Mouse (Mus musculus): ENCODE results near the gene Gigyf1. TPM values are rescaled to one million over a fixed set of nuclear protein-coding genes. Genes with fewer than 3 reads are reported as not detected.

The Gigyf1 gene
- polyA plus RNA-seq, 1 experiment from 2014 or later, result 4.0 TPM

GRCm38 (mm10) chr5:137485071-137485850 lies 33.1 kb upstream of the Gigyf1 start:
- Histone ChIP-seq H3K4me1 (ENCODE audit: insufficient read depth) (no peaks in the 10 kb centered on the region; the same call in 1 of the 2 replicates), H3K4me2 (ENCODE audit: low read depth, low read length) (peak overlapping the region; percentile 68), H3K9me3 (ENCODE audit: low read length) (no peaks in the 10 kb centered on the region), H3K27ac (ENCODE audit: low read depth) (no peak overlapping the region), H3K9ac (replicated peaks) (peak overlapping the region; percentile 23; the same call in 1 of the 2 replicates), H3K27me3 (ENCODE audit: insufficient read depth, low read length) (0 out of 2 replicates have a peak, but pooled peaks cover 13% of the 10 kb centered on the region), H3K4me3 (ENCODE audit: low read depth, low read length) (peak overlapping the region; percentile 44), H3K36me3 (replicated peaks; ENCODE audit: insufficient read depth, low read length) (no peaks in the 10 kb centered on the region)
- ATAC-seq (no peak), DNase-seq (peak; percentile 20)
- TF ChIP-seq EP300 (IDR thresholded peaks at IDR 0.05; ENCODE audit: low read depth) (no peak), CTCF (IDR thresholded peaks at IDR 0.05; ENCODE audit: low read depth) (no peak)
- 20% methylated on average over 28 of the region's 30 CpGs for WGBS (ENCODE audit: insufficient replicate concordance)

DNA sequence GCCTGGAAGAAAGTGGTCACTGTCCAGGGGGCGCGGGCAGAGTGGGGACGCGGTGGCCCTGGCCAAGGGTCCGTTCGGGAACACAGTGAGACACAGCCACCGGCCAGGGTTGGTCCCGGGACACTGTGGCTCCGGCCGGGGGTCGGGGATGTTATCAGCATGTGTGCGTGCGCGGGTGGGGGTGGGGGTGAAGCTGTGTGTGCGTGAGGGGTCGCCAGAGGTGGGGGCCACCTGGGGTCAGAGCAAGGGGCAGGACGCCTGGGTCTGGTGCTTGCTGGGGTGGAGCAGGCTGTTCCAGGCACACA lies 32.5 kb upstream of the Gigyf1 start:
- Histone ChIP-seq H3K9me3 (ENCODE audit: low read length) (no peaks in the 10 kb centered on the region), H3K27ac (ENCODE audit: low read depth) (no peak overlapping the region), H3K27me3 (ENCODE audit: insufficient read depth, low read length) (0 out of 2 replicates have a peak, but pooled peaks cover 13% of the 10 kb centered on the region), H3K36me3 (replicated peaks; ENCODE audit: insufficient read depth, low read length) (no peaks in the 10 kb centered on the region), H3K4me2 (ENCODE audit: low read depth, low read length) (peak overlapping the region; percentile 68), H3K4me3 (ENCODE audit: low read depth, low read length) (peak overlapping the region; percentile 44), H3K4me1 (ENCODE audit: insufficient read depth) (no peaks in the 10 kb centered on the region; the same call in 1 of the 2 replicates), H3K9ac (replicated peaks) (0 out of 2 replicates have a peak overlapping the region, but pooled peaks have one; percentile 23)
- 10% methylated on average over 17 of the region's 17 CpGs for WGBS (ENCODE audit: insufficient replicate concordance)
- no peak for TF ChIP-seq CTCF (IDR thresholded peaks at IDR 0.05; ENCODE audit: low read depth)
- TF ChIP-seq EP300 (IDR thresholded peaks at IDR 0.05; ENCODE audit: low read depth), result no peak
- ATAC-seq (no peak), DNase-seq (peak; percentile 15)

- no peak overlapping the region for H3K27ac ChIP-seq (ENCODE audit: low read depth)
- H3K4me3 ChIP-seq (ENCODE audit: low read depth, low read length), result no peak overlapping the region
- 87% methylated on average over 7 of the region's 7 CpGs for WGBS (ENCODE audit: insufficient replicate concordance)
- no peak overlapping the region for H3K9ac ChIP-seq (replicated peaks)
- no peak overlapping the region for H3K4me2 ChIP-seq (ENCODE audit: low read depth, low read length)
- no peak for ATAC-seq
- DNase-seq, result no peak
- TF ChIP-seq EP300 (IDR thresholded peaks at IDR 0.05; ENCODE audit: low read depth), result no peak
- TF ChIP-seq CTCF (IDR thresholded peaks at IDR 0.05; ENCODE audit: low read depth), result peak; percentile 44
- no peaks in the 10 kb centered on the region for H3K36me3 ChIP-seq (replicated peaks; ENCODE audit: insufficient read depth, low read length)
- no peaks in the 10 kb centered on the region for H3K4me1 ChIP-seq (ENCODE audit: insufficient read depth)
- no peaks in the 10 kb centered on the region for H3K9me3 ChIP-seq (ENCODE audit: low read length)
- H3K27me3 ChIP-seq (ENCODE audit: insufficient read depth, low read length), result 0 out of 2 replicates have a peak, but pooled peaks cover 13% of the 10 kb centered on the region
Observed at GRCm38 (mm10) chr5:137487616-137488015, 30.7 kb upstream of the Gigyf1 start.

DNA sequence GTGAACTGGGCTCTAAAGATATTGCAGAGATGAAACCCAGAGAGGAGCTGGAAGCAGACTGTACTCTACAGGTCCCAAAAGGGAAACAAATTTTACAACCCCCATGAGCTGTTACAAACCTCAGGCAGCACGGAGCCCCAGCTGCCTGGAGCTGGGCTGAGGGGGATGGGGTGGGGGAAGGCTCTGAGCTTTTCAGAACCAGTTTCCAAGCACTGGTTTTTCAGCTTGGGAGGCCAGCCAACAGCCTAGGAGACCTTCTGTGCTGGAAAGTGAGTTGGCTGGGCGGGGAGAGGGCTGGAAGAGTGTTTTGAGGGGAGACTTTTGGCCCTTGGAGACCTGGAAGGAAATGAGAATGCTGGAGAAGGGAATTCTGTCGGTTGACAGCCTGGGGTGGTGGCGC lies 26.8 kb upstream of the Gigyf1 start:
- WGBS (ENCODE audit: insufficient replicate concordance), result 50% methylated on average over 4 of the region's 4 CpGs
- no peaks in the 10 kb centered on the region for H3K36me3 ChIP-seq (replicated peaks; ENCODE audit: insufficient read depth, low read length)
- H3K4me2 ChIP-seq (ENCODE audit: low read depth, low read length), result no peak overlapping the region
- no peak for DNase-seq
- no peak overlapping the region for H3K4me3 ChIP-seq (ENCODE audit: low read depth, low read length)
- ATAC-seq, result no peak
- TF ChIP-seq EP300 (IDR thresholded peaks at IDR 0.05; ENCODE audit: low read depth) (no peak), CTCF (IDR thresholded peaks at IDR 0.05; ENCODE audit: low read depth) (no peak)
- H3K9ac ChIP-seq (replicated peaks), result no peak overlapping the region
- no peaks in the 10 kb centered on the region for H3K27me3 ChIP-seq (ENCODE audit: insufficient read depth, low read length)
- H3K4me1 ChIP-seq (ENCODE audit: insufficient read depth), result peaks cover 3% of the 10 kb centered on the region; the same call in 1 of the 2 replicates
- no peaks in the 10 kb centered on the region for H3K9me3 ChIP-seq (ENCODE audit: low read length)
- H3K27ac ChIP-seq (ENCODE audit: low read depth), result no peak overlapping the region

DNA sequence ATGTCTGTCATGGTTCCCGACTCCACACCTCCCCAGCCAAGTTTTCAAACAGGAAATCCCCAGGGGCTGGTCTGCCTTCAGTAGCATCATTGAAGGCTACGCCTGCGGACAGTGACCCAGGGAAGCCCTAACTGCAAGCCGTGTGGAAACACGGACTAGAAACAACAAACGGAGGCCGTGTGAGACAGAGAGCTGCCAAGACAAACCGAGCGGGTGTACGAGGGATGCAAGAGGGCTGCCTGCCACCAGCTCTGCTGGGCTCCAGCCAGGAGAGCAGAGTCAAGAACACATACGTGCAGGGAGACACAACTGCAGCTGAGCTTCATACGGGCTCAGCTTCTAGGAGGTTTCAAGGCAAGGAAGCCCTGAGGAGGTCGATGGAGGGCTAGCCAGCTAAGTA lies 24.5 kb upstream of the Gigyf1 start:
- H3K4me2 ChIP-seq (ENCODE audit: low read depth, low read length), result no peak overlapping the region
- TF ChIP-seq CTCF (IDR thresholded peaks at IDR 0.05; ENCODE audit: low read depth) (no peak), EP300 (IDR thresholded peaks at IDR 0.05; ENCODE audit: low read depth) (no peak)
- no peaks in the 10 kb centered on the region for H3K9me3 ChIP-seq (ENCODE audit: low read length)
- H3K4me3 ChIP-seq (ENCODE audit: low read depth, low read length), result no peak overlapping the region
- 62% methylated on average over 13 of the region's 13 CpGs for WGBS (ENCODE audit: insufficient replicate concordance)
- H3K36me3 ChIP-seq (replicated peaks; ENCODE audit: insufficient read depth, low read length), result no peaks in the 10 kb centered on the region
- H3K9ac ChIP-seq (replicated peaks), result no peak overlapping the region
- H3K27ac ChIP-seq (ENCODE audit: low read depth), result 0 out of 2 replicates have a peak overlapping the region, but pooled peaks have one; percentile 48
- ATAC-seq (peak; percentile 59), DNase-seq (no peak)
- H3K27me3 ChIP-seq (ENCODE audit: insufficient read depth, low read length), result no peaks in the 10 kb centered on the region
- peaks cover 3% of the 10 kb centered on the region; the same call in 1 of the 2 replicates for H3K4me1 ChIP-seq (ENCODE audit: insufficient read depth)

GRCm38 (mm10) chr5:137500186-137500585 lies 18.2 kb upstream of the Gigyf1 start:
- no peak overlapping the region for H3K27ac ChIP-seq (ENCODE audit: low read depth)
- WGBS (ENCODE audit: insufficient replicate concordance), result 83% methylated on average over 7 of the region's 7 CpGs
- H3K4me1 ChIP-seq (ENCODE audit: insufficient read depth), result peaks cover 19% of the 10 kb centered on the region
- H3K36me3 ChIP-seq (replicated peaks; ENCODE audit: insufficient read depth, low read length), result peaks cover 6% of the 10 kb centered on the region; the same call in 1 of the 2 replicates
- no peaks in the 10 kb centered on the region for H3K9me3 ChIP-seq (ENCODE audit: low read length)
- H3K4me3 ChIP-seq (ENCODE audit: low read depth, low read length), result no peak overlapping the region
- no peak for DNase-seq
- no peak for ATAC-seq
- TF ChIP-seq CTCF (IDR thresholded peaks at IDR 0.05; ENCODE audit: low read depth) (no peak), EP300 (IDR thresholded peaks at IDR 0.05; ENCODE audit: low read depth) (no peak)
- no peaks in the 10 kb centered on the region for H3K27me3 ChIP-seq (ENCODE audit: insufficient read depth, low read length)
- no peak overlapping the region for H3K9ac ChIP-seq (replicated peaks)
- no peak overlapping the region for H3K4me2 ChIP-seq (ENCODE audit: low read depth, low read length)
